ENCODE assay signal across 8 mouse cellular contexts in genomic region chr10:88201650-88202049, GRCm38 (mm10). TPM values are rescaled to one million over a fixed set of nuclear protein-coding genes. Genes with fewer than 3 reads are reported as not detected.
A peak's percentile ranks its signal among the peaks of the same experiment; 100 is the strongest.
DNase-seq lines count a peak whose midpoint lies in the region; ATAC-seq and TF ChIP-seq lines count a peak whose summit lies in the region.

No protein-coding gene starts in this region.

- peak overlapping the region; percentile 65 for H3K4me2 ChIP-seq in kidney, embryonic 15.5 days
- H3K4me2 ChIP-seq in hindbrain, embryonic 13.5 days, result peak overlapping the region; percentile 67
- H3K4me2 ChIP-seq in midbrain, postnatal 0 days (ENCODE audit: low read depth, low read length, poor library complexity, severe bottlenecking), result peak overlapping the region; percentile 76

- H3K36me3 ChIP-seq in kidney, embryonic 15.5 days, result 0 out of 2 replicates have a peak, but pooled peaks cover 3% of the 10 kb centered on the region
- peaks cover 14% of the 10 kb centered on the region for H3K36me3 ChIP-seq in embryonic facial prominence, embryonic 10.5 days (replicated peaks)
- peaks cover 12% of the 10 kb centered on the region; the same call in 1 of the 2 replicates for H3K36me3 ChIP-seq in hindbrain, embryonic 13.5 days
- peaks cover 3% of the 10 kb centered on the region; the same call in 1 of the 2 replicates for H3K36me3 ChIP-seq in midbrain, postnatal 0 days (ENCODE audit: insufficient read depth, low read length)

- no peak for ATAC-seq in kidney, embryonic 15.5 days (replicated peaks; ENCODE audit: low FRiP score)
- no peak for ATAC-seq in hindbrain, embryonic 13.5 days (ENCODE audit: low FRiP score)
- peak; percentile 21; the same call in 1 of the 2 replicates for ATAC-seq in midbrain, postnatal 0 days (ENCODE audit: low FRiP score)

- peak overlapping the region; percentile 59 for H3K4me3 ChIP-seq in kidney, embryonic 15.5 days (replicated peaks)
- peak overlapping the region; percentile 74 for H3K4me3 ChIP-seq in embryonic facial prominence, embryonic 10.5 days
- peak overlapping the region; percentile 52 for H3K4me3 ChIP-seq in hindbrain, embryonic 13.5 days
- H3K4me3 ChIP-seq in midbrain, postnatal 0 days (ENCODE audit: low read depth, low read length), result peak overlapping the region; percentile 62

- no peak for TF ChIP-seq CTCF in midbrain, postnatal 0 days (IDR thresholded peaks at IDR 0.05)

- no peaks in the 10 kb centered on the region for H3K9me3 ChIP-seq in kidney, embryonic 15.5 days (replicated peaks)
- no peaks in the 10 kb centered on the region for H3K9me3 ChIP-seq in embryonic facial prominence, embryonic 10.5 days
- no peaks in the 10 kb centered on the region for H3K9me3 ChIP-seq in hindbrain, embryonic 13.5 days
- H3K9me3 ChIP-seq in midbrain, postnatal 0 days (ENCODE audit: low read length), result no peaks in the 10 kb centered on the region

- peak overlapping the region; percentile 55; the same call in 1 of the 2 replicates for H3K27ac ChIP-seq in kidney, embryonic 15.5 days
- H3K27ac ChIP-seq in embryonic facial prominence, embryonic 10.5 days (replicated peaks), result peak overlapping the region; percentile 93
- H3K27ac ChIP-seq in hindbrain, embryonic 13.5 days, result peak overlapping the region; percentile 86; the same call in 1 of the 2 replicates
- peak overlapping the region; percentile 88 for H3K27ac ChIP-seq in midbrain, postnatal 0 days (ENCODE audit: low read depth, low read length)

- intact Hi-C loops in left cerebral cortex, postnatal 25 days (cut with DNase I), result no loop called here
- intact Hi-C loops in left cerebral cortex, postnatal 10 days (cut with DNase I), result no loop called here

- 75% methylated on average over 13 of the region's 13 CpGs for WGBS in kidney, embryonic 15.5 days
- WGBS in embryonic facial prominence, embryonic 10.5 days, result 80% methylated on average over 13 of the region's 13 CpGs
- 82% methylated on average over 13 of the region's 13 CpGs for WGBS in hindbrain, embryonic 13.5 days
- WGBS in midbrain, postnatal 0 days, result 72% methylated on average over 13 of the region's 13 CpGs

- no peaks in the 10 kb centered on the region for H3K27me3 ChIP-seq in kidney, embryonic 15.5 days
- no peaks in the 10 kb centered on the region for H3K27me3 ChIP-seq in embryonic facial prominence, embryonic 10.5 days (replicated peaks; ENCODE audit: low read depth, poor library complexity, severe bottlenecking)
- H3K27me3 ChIP-seq in hindbrain, embryonic 13.5 days, result no peaks in the 10 kb centered on the region
- no peaks in the 10 kb centered on the region for H3K27me3 ChIP-seq in midbrain, postnatal 0 days (ENCODE audit: insufficient read depth, low read length)

- H3K9ac ChIP-seq in kidney, embryonic 15.5 days, result peak overlapping the region; percentile 57
- H3K9ac ChIP-seq in hindbrain, embryonic 13.5 days, result peak overlapping the region; percentile 77
- peak overlapping the region; percentile 85 for H3K9ac ChIP-seq in midbrain, postnatal 0 days (replicated peaks; ENCODE audit: low read length, poor library complexity, severe bottlenecking)

- H3K4me1 ChIP-seq in kidney, embryonic 15.5 days, result peaks cover 8% of the 10 kb centered on the region
- peaks cover 9% of the 10 kb centered on the region for H3K4me1 ChIP-seq in embryonic facial prominence, embryonic 10.5 days
- peaks cover 10% of the 10 kb centered on the region for H3K4me1 ChIP-seq in hindbrain, embryonic 13.5 days (replicated peaks)
- 0 out of 2 replicates have a peak, but pooled peaks cover 3% of the 10 kb centered on the region for H3K4me1 ChIP-seq in midbrain, postnatal 0 days (ENCODE audit: insufficient read depth, low read length)

- DNase-seq in kidney, adult 11 months, result no peak
- no peak for DNase-seq in embryonic facial prominence, embryonic 10.5 days (ENCODE audit: low spot score)
- no peak for DNase-seq in midbrain, postnatal 0 days (ENCODE audit: low spot score)
- DNase-seq in left cerebral cortex, postnatal 25 days (ENCODE audit: low spot score in 2 of 2), result no peak
- no peak for DNase-seq in left cerebral cortex, postnatal 10 days (ENCODE audit: extremely low spot score in 1 of 2, low spot score in 2 of 2)
- DNase-seq in lung, adult 18-20 months, result no peak

RNA-seq across cellular contexts. Expression of gene Washc3, which starts 0.8 kb away (rescaled TPM):
- polyA plus RNA-seq in kidney, embryonic 15.5 days (2015; fragmentation: Nextera tagmentation; extraction: Ambion mirVana), result 60.2 and 63.9 TPM in 2 replicates
- 49.3 and 50.9 TPM in 2 replicates for polyA plus RNA-seq in embryonic facial prominence, embryonic 10.5 days (2016; fragmentation: Nextera tagmentation; extraction: Ambion mirVana)
- 42.0 and 46.2 TPM in 2 replicates for polyA plus RNA-seq in hindbrain, embryonic 13.5 days (2015; fragmentation: Nextera tagmentation; extraction: Ambion mirVana)
- 15.1 and 18.5 TPM in 2 replicates for total RNA-seq in midbrain, postnatal 0 days (2014; rRNA removed)
- polyA plus RNA-seq in midbrain, postnatal 0 days (2015; fragmentation: Nextera tagmentation; extraction: Ambion mirVana), result 39.2 and 40.8 TPM in 2 replicates
- 10 to 100 TPM; 24.3 to 25.7 TPM for total RNA-seq in left cerebral cortex, postnatal 25 days (2021)
- total RNA-seq in left cerebral cortex, postnatal 10 days (2021), result 10 to 100 TPM; 22.0 to 24.6 TPM

RNA-seq across cellular contexts. Expression of gene Nup37, which starts 54.9 kb away (rescaled TPM):
- 81.3 and 82.0 TPM in 2 replicates for polyA plus RNA-seq in kidney, embryonic 15.5 days (2015; fragmentation: Nextera tagmentation; extraction: Ambion mirVana)
- 113 and 118 TPM in 2 replicates for polyA plus RNA-seq in embryonic facial prominence, embryonic 10.5 days (2016; fragmentation: Nextera tagmentation; extraction: Ambion mirVana)
- 33.4 and 34.3 TPM in 2 replicates for polyA plus RNA-seq in hindbrain, embryonic 13.5 days (2015; fragmentation: Nextera tagmentation; extraction: Ambion mirVana)
- 11.5 and 16.3 TPM in 2 replicates for total RNA-seq in midbrain, postnatal 0 days (2014; rRNA removed)
- polyA plus RNA-seq in midbrain, postnatal 0 days (2015; fragmentation: Nextera tagmentation; extraction: Ambion mirVana), result 12.6 and 15.9 TPM in 2 replicates
- 1 to 10 TPM; 6.7 to 8.6 TPM for total RNA-seq in left cerebral cortex, postnatal 25 days (2021)
- 1 to 10 TPM; 7.3 to 7.4 TPM for total RNA-seq in left cerebral cortex, postnatal 10 days (2021)

RNA-seq across cellular contexts. Expression of gene Parpbp, which starts 54.9 kb away (rescaled TPM):
- polyA plus RNA-seq in kidney, embryonic 15.5 days (2015; fragmentation: Nextera tagmentation; extraction: Ambion mirVana), result 10.4 and 13.5 TPM in 2 replicates
- 13.8 and 16.0 TPM in 2 replicates for polyA plus RNA-seq in embryonic facial prominence, embryonic 10.5 days (2016; fragmentation: Nextera tagmentation; extraction: Ambion mirVana)
- 3.0 TPM in 2 replicates for polyA plus RNA-seq in hindbrain, embryonic 13.5 days (2015; fragmentation: Nextera tagmentation; extraction: Ambion mirVana)
- 2.1 and 7.7 TPM in 2 replicates for total RNA-seq in midbrain, postnatal 0 days (2014; rRNA removed)
- polyA plus RNA-seq in midbrain, postnatal 0 days (2015; fragmentation: Nextera tagmentation; extraction: Ambion mirVana), result 0.83 and 1.0 TPM in 2 replicates
- under 1 TPM; 0.34 TPM for total RNA-seq in left cerebral cortex, postnatal 25 days (2021)
- 1 to 10 TPM; 2.8 to 2.9 TPM for total RNA-seq in left cerebral cortex, postnatal 10 days (2021)
